Mouse (Mus musculus) urinary bladder, postnatal 25 days (tissue): Measurements from ENCODE around the gene Thsd4.

ENCODE experiments used
- DNase-seq: peaks from one replicate; pipeline ENCODE4 v3.0.0; 2022; ENCODE audit warnings: low spot score

The Thsd4 gene

DNA sequence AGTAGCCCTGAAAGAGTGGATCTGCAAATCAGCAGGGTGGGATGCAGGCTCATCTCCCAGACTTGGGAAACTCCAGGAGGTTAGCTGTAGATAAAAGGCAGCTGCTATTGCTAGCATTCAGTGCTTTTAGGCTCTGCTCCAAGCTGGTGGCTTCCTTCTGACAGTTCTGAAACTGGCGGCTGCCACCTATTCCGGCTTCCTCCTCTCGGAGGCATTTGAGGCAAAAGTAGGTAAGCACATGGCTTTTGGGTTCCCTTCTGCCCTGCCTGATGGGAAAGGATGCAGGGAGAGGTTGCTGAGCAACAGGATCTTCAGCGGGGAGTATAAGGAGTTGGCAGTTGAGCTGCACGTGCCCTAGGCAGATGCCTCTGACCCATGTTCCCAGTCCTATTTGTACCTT lies 65.2 kb downstream of the Thsd4 start:
- no peak for DNase-seq

- peak; percentile 22 for DNase-seq
These were observed 67.3 kb downstream of the Thsd4 start for GRCm38 (mm10) chr9:60454406-60455076.

GRCm38 (mm10) chr9:60449498-60449897 lies 72.3 kb downstream of the Thsd4 start:
- DNase-seq: no peak

DNA sequence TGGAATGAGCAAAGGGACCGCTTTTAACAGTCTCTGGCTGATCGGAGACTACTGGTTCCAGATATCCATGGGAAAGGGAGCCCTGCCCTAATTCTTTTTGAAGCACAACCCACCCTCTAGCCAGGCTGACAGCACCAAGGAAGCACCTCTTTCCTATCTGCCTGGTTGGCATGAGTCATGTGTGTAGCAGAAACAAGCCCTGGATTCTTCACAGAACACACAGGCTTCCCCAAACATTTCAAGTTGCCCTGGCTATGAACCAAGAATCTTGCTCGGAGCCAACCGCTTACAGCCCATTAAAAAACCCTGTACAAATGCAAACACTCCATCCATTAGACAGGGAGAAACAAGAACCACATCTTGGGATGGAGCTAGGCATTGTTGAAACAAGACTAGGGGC lies 76.0 kb downstream of the Thsd4 start:
- peak; percentile 6 for DNase-seq

- no peak for DNase-seq
These were observed 80.5 kb downstream of the Thsd4 start for GRCm38 (mm10) chr9:60441274-60441902.

DNA sequence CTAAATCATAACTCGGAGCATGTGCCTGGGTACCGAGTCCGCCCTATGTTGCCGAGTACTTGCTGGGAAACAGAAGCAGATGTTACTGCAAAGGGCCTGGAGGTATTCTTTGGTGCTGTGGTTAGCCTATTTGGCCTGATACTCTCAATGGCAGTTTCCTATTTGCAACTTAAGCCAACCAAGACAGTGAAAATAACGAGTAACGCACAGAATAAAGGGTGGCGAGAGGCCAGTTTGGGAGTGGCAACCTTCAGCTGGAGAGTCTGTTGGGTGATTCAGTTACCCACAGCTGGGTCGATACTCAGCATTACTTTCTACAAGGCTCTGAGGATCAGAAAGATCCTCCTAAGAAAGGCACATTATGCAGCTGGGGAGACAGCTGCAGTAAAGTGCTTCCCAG lies 81.3 kb downstream of the Thsd4 start:
- no peak for DNase-seq

- no peak for DNase-seq
These were observed 85.6 kb downstream of the Thsd4 start for GRCm38 (mm10) chr9:60436246-60436645.

GRCm38 (mm10) chr9:60434093-60434492 lies 87.8 kb downstream of the Thsd4 start:
- DNase-seq: no peak

- DNase-seq: no peak
These were observed 89.9 kb downstream of the Thsd4 start for GRCm38 (mm10) chr9:60431924-60432323.

GRCm38 (mm10) chr9:60430017-60430416 lies 91.8 kb downstream of the Thsd4 start:
- no peak for DNase-seq

GRCm38 (mm10) chr9:60414076-60414755 lies 107.6 kb downstream of the Thsd4 start:
- no peak for DNase-seq

DNA sequence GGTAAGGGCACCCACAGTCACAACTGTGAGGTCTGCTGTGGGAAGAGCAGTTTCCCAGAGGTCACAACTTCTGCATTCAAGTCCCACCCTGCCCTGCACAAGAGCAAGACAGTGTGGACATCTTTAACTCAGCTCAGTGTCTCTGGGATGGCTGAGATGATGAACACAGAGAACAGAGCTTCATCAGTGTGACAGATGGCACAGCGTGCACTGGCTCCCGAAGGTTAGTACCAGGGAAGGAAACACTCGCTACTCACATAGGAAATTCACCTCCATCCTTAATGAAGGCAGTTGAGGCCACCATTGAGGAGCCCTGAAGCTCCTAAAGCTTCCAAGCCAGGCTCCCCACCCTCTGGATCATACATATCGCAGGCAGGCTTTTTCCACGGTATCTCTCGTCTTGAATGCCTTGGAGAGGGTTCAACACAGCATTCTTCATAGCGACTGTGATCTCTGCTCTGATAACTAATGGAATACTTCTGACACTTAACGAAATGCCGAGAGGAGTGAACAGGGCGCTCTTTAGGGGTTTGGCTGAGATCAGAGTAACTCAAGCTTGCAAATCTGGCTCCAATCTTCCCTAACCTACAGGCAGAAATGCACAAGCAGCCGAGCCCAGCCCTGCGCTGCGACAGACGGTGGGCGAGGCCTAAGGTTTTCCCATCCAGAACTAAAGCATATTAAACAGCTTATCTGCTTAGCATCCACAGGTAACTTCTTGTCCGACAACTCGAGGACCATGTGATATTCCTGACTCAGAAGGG lies 110.8 kb downstream of the Thsd4 start:
- DNase-seq: no peak

GRCm38 (mm10) chr9:60407374-60407773 lies 114.5 kb downstream of the Thsd4 start:
- no peak for DNase-seq

- no peak for DNase-seq
These were observed 116.1 kb downstream of the Thsd4 start for GRCm38 (mm10) chr9:60405777-60406176.

DNA sequence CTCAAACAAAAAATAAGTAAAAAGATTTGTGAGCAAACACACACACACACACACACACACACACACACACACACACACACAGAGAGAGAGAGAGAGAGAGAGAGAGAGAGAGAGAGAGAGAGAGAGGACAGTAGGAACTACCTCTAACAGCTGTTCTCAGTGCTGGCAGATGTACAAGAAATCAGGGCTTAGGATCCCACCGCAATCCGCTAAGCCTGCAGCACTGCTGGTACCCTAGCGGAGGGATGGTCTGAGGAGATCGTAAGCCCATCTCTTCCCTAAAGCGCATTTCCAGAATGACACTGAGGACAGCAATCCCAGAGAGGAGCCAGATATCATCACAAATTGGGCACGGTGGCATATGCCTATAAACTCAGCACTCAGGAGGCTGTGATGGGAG lies 119.2 kb downstream of the Thsd4 start:
- no peak for DNase-seq

DNA sequence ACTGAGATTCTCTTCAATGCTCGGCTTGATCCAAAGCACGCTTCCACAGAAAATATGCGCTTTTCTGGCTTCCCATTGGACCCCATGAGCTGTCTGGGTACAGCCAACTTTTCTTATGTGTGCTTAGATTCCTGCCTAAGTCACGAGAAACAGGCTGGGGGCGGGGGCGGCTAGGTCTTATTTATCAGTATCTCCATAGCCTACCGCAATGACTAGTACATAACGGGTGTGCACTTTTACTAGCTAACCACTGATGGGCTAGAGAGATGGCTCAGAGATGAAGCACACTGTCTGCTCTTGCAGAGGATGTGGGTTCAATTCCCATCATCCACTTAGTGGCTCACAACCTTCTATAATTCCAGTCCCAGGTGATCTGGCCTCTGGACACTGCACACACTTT lies 121.8 kb downstream of the Thsd4 start:
- DNase-seq: no peak

DNA sequence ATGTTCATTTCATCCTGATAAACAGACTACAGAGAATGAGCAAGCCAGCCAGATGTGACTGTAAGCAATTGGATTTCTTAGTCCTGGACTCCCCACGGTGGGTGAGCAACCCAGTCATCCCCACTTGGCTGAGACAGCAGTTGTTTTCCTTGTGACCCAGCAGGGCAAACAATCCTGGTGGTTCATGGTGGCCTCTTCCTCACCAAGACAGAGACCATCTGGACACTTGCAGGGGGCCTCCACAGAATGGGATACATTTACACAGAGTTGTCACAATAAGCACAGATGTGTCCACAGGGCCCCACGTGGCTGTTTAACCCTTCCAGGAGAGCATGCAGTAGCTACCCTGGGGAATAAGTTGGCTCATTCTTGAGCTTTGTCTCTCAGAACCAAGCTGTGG lies 123.8 kb downstream of the Thsd4 start:
- no peak for DNase-seq

GRCm38 (mm10) chr9:60396096-60396495 lies 125.8 kb downstream of the Thsd4 start:
- no peak for DNase-seq

DNA sequence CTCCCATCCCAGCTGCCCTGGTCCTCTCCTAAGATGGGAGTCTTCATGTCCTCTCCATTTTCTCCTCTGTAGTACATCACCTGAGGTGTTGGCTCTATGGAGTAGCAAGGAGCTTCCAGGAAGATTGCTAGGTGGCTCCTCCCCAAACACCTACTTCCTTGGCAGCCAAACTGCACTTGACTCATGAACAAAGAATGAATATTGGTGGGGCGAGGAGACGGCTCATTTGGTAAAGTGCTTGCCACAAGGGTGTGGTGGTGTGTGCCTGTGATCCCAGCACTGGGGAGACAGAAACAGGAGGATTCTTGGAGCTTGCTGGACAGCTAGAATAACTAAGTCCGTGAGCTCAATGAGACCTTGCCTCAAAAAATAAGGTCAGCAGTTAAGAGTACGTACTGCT lies 128.9 kb downstream of the Thsd4 start:
- no peak for DNase-seq

GRCm38 (mm10) chr9:60384751-60385150 lies 137.1 kb downstream of the Thsd4 start:
- no peak for DNase-seq

GRCm38 (mm10) chr9:60382941-60383340 lies 138.9 kb downstream of the Thsd4 start:
- DNase-seq: no peak

DNA sequence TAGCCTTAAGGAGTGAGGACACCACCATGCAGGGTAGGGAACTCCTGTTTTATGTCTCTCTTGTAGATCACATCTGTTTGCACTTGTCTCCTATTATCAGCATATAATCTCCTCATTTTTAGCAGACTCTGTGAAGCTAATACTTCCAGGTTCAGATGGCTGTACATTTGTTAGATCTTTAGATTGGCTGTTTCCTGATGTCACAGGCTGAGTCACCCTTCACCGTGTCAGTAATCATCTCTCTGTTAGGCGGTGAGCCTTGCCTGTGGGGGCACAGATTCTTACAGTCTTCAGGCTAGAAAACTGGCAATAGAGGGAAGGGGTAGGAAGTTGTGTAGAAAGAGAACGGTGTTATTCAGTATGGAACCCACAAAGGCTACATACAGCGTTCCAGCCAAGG lies 139.3 kb downstream of the Thsd4 start:
- DNase-seq: no peak

GRCm38 (mm10) chr9:60381010-60381409 lies 140.8 kb downstream of the Thsd4 start:
- DNase-seq: no peak
